Mouse (Mus musculus) heart, postnatal 0 days (tissue): ENCODE measurements at regions not wholly inside any gene's neighbourhood (a gene's known extent, or its start where the extent isn't known, plus 50 kb on each side); places are given as distances from the start of the nearest gene placed in this dataset.

Experiments
- CTCF ChIP-seq: IDR thresholded peaks from 2 replicates; pipeline ENCODE4 v1.5.1; 2016; ENCODE audit warnings: antibody characterized with exemption, control low read depth, low read depth
- EP300 ChIP-seq: IDR thresholded peaks from 2 replicates; pipeline ENCODE4 v1.6.1; 2016; ENCODE audit warnings: antibody characterized with exemption, low read depth

DNA sequence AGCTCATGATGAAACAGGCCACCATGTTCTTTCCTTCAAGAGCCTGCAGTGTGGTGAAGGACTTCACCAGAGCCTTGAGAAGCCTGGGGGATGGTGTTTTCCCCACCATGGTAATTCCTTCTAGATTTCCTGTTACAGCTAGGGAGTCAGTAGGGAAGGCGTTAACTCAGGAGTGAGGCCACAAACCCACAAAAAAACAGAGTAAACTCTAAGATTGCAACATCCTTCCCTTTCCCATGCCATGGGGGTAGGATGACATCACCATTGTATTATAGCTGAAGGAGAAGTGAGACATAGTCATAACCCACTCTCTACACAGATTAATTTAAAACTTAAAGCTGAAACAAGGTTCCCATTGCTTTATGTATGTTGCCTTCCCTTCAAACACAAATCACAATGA, 218.7 kb upstream of the F930015N05Rik start:
- TF ChIP-seq EP300 (no peak), CTCF (no peak)
